Mouse (Mus musculus) liver, postnatal 0 days (tissue): Measurements from ENCODE around the gene Slc24a3.

Experiments
- CTCF ChIP-seq: sonication (generic); IDR thresholded peaks from 2 replicates; pipeline ENCODE4 v1.5.1; 2016; ENCODE audit warnings: antibody characterized with exemption, low read depth
- EP300 ChIP-seq: IDR thresholded peaks from 2 replicates; pipeline ENCODE4 v1.6.1; 2016; ENCODE audit warnings: antibody characterized with exemption, low read depth, mild to moderate bottlenecking

GRCm38 (mm10) chr2:145232764-145233484 lies 65.4 kb downstream of the Slc24a3 start:
- TF ChIP-seq CTCF (no peak), EP300 (no peak)
